Comparison of ENCODE assay signal across 9 mouse cellular contexts in genomic region chr11:88193098-88193823, GRCm38 (mm10). TPM values are rescaled to one million over a fixed set of nuclear protein-coding genes. Genes with fewer than 3 reads are reported as not detected.
DNase-seq lines count a peak whose midpoint lies in the region; ATAC-seq lines count a peak whose summit lies in the region.
"Had no signal": no experiment of that assay in that cellular context is flagged by ENCODE, and none has a peak within 500 bp of the region (broad histone marks: within the 10 kb centered on the region; RNA-seq: fewer than 3 reads in every experiment).

No protein-coding gene starts in this region.

- 4% methylated on average over 34 of the region's 34 CpGs for WGBS in heart, embryonic 11.5 days (ENCODE audit: insufficient replicate concordance)
- 4% methylated on average over 34 of the region's 34 CpGs for WGBS in neural tube, embryonic 11.5 days
- WGBS in limb, embryonic 12.5 days = 3% methylated on average over 34 of the region's 34 CpGs

- H3K4me2 ChIP-seq in heart, embryonic 11.5 days = peak overlapping the region; percentile 59
- H3K4me2 ChIP-seq in neural tube, embryonic 11.5 days (ENCODE audit: low read depth) = 0 out of 2 replicates have a peak overlapping the region, but pooled peaks have one; percentile 21
- H3K4me2 ChIP-seq in limb, embryonic 12.5 days = peak overlapping the region; percentile 56

- no peak for DNase-seq in heart, adult 9 months (ENCODE audit: low spot score in 2 of 2)
- DNase-seq in neural tube, embryonic 11.5 days (ENCODE audit: low spot score) = no peak
- no peak for DNase-seq in neural tube, embryonic 10.5 days (ENCODE audit: extremely low spot score, low spot score)
- DNase-seq in thymus, postnatal 14 days = peak; percentile 28
- no peak for DNase-seq in spleen, postnatal 14 days (ENCODE audit: low spot score in 2 of 2)
- no peak for DNase-seq in cerebellum, postnatal 4 days (ENCODE audit: low spot score in 2 of 2)
- DNase-seq: kidney, adult 8-10 months had no signal

- H3K4me3 ChIP-seq in heart, embryonic 11.5 days (ENCODE audit: low read depth, low read length) = peak overlapping the region; percentile 28
- H3K4me3 ChIP-seq in neural tube, embryonic 11.5 days (ENCODE audit: low read depth, low read length) = no peak overlapping the region
- H3K4me3 ChIP-seq in limb, embryonic 12.5 days (replicated peaks) = peak overlapping the region; percentile 29

- peaks cover 37% of the 10 kb centered on the region for H3K27me3 ChIP-seq in heart, embryonic 11.5 days (ENCODE audit: control insufficient read depth, insufficient read depth, low read length)
- H3K27me3 ChIP-seq in neural tube, embryonic 11.5 days (ENCODE audit: control insufficient read depth, insufficient read depth, low read length) = peaks cover 30% of the 10 kb centered on the region
- peaks cover 61% of the 10 kb centered on the region for H3K27me3 ChIP-seq in limb, embryonic 12.5 days

- no peak overlapping the region for H3K27ac ChIP-seq in heart, embryonic 11.5 days (ENCODE audit: low read depth, low read length)
- no peak overlapping the region for H3K27ac ChIP-seq in neural tube, embryonic 11.5 days (ENCODE audit: low read depth, low read length)
- H3K27ac ChIP-seq in limb, embryonic 12.5 days = no peak overlapping the region

- H3K4me1 ChIP-seq in heart, embryonic 11.5 days (ENCODE audit: control insufficient read depth, insufficient read depth, low read length) = peaks cover 18% of the 10 kb centered on the region
- peaks cover 6% of the 10 kb centered on the region; the same call in 1 of the 2 replicates for H3K4me1 ChIP-seq in neural tube, embryonic 11.5 days (ENCODE audit: control insufficient read depth, insufficient read depth, low read length)
- H3K4me1 ChIP-seq in limb, embryonic 12.5 days (replicated peaks) = peaks cover 29% of the 10 kb centered on the region

- 0 out of 2 replicates have a peak overlapping the region, but pooled peaks have one; percentile 23 for H3K9ac ChIP-seq in heart, embryonic 11.5 days (ENCODE audit: low read depth, low read length)
- H3K9ac ChIP-seq in neural tube, embryonic 11.5 days (ENCODE audit: low read length) = no peak overlapping the region
- peak overlapping the region; percentile 45; the same call in 1 of the 2 replicates for H3K9ac ChIP-seq in limb, embryonic 12.5 days (replicated peaks)

- no peak for ATAC-seq in heart, embryonic 11.5 days (replicated peaks; ENCODE audit: insufficient number of reproducible peaks, low FRiP score, low TSS enrichment)
- ATAC-seq in neural tube, embryonic 11.5 days (ENCODE audit: insufficient read depth, low FRiP score, low TSS enrichment) = no peak
- no peak for ATAC-seq in limb, embryonic 12.5 days (ENCODE audit: insufficient number of reproducible peaks, insufficient read depth, low FRiP score, low TSS enrichment, low read depth)

- no peaks in the 10 kb centered on the region for H3K9me3 ChIP-seq in heart, embryonic 11.5 days (replicated peaks; ENCODE audit: control insufficient read depth, low read length)
- H3K9me3 ChIP-seq in neural tube, embryonic 11.5 days (ENCODE audit: control insufficient read depth, low read length) = no peaks in the 10 kb centered on the region
- no peaks in the 10 kb centered on the region for H3K9me3 ChIP-seq in limb, embryonic 12.5 days

- no peaks in the 10 kb centered on the region for H3K36me3 ChIP-seq in heart, embryonic 11.5 days (ENCODE audit: control insufficient read depth, insufficient read depth, low read length)
- H3K36me3 ChIP-seq in neural tube, embryonic 11.5 days (ENCODE audit: control insufficient read depth, insufficient read depth, low read length) = no peaks in the 10 kb centered on the region
- H3K36me3 ChIP-seq in limb, embryonic 12.5 days = peaks cover 11% of the 10 kb centered on the region; the same call in 1 of the 2 replicates

RNA-seq across cellular contexts. Expression of gene Mrps23, which starts 10.9 kb away (rescaled TPM):
- 87.3 and 88.4 TPM in 2 replicates for polyA plus RNA-seq in heart, embryonic 11.5 days (2014; fragmentation: Nextera tagmentation; extraction: Ambion mirVana)
- polyA plus RNA-seq in neural tube, embryonic 11.5 days (2014; fragmentation: Nextera tagmentation; extraction: Ambion mirVana) = 76.3 and 85.5 TPM in 2 replicates
- polyA plus RNA-seq in limb, embryonic 12.5 days (2016; fragmentation: Nextera tagmentation; extraction: Ambion mirVana) = 53.2 and 59.5 TPM in 2 replicates
